Mouse (Mus musculus) liver, embryonic 14.5 days (tissue): ENCODE data around the gene Caly.

Experiments
- CTCF ChIP-seq: IDR thresholded peaks from 2 replicates; pipeline ENCODE4 v1.5.1; 2016; ENCODE audit warnings: antibody characterized with exemption, low read depth, control low read depth
- EP300 ChIP-seq: IDR thresholded peaks from 2 replicates; pipeline ENCODE4 v1.6.1; 2016; ENCODE audit warnings: antibody characterized with exemption, low read depth

- TF ChIP-seq CTCF (no peak), EP300 (no peak)
These were observed 16.1 kb upstream of the Caly start for GRCm38 (mm10) chr7:140098466-140098865.
